In genomic region chr7:74423928-74424850, GRCm38 (mm10) we compare ENCODE assay signal across 8 mouse cellular contexts.
A peak's percentile ranks its signal among the peaks of the same experiment; 100 is the strongest.
DNase-seq lines count a peak whose midpoint lies in the region; ATAC-seq and TF ChIP-seq lines count a peak whose summit lies in the region.
"Had no signal": no experiment of that assay in that cellular context is flagged by ENCODE, and none has a peak within 500 bp of the region (broad histone marks: within the 10 kb centered on the region; RNA-seq: fewer than 3 reads in every experiment).

No protein-coding gene starts in this region.

- intact Hi-C loops in left cerebral cortex, adult 2 months (cut with DNase I): no loop called here
- intact Hi-C loops in left cerebral cortex, postnatal 25 days (cut with DNase I): no loop called here

- H3K36me3 ChIP-seq in limb, embryonic 14.5 days (ENCODE audit: control insufficient read depth, insufficient read depth, low read length): no peaks in the 10 kb centered on the region
- no peaks in the 10 kb centered on the region for H3K36me3 ChIP-seq in stomach, postnatal 0 days (ENCODE audit: control insufficient read depth, insufficient read depth, low read length)
- H3K36me3 ChIP-seq: embryonic facial prominence, embryonic 15.5 days had no signal

- DNase-seq in left cerebral cortex, adult 2 months (ENCODE audit: extremely low spot score in 1 of 2, low spot score in 2 of 2): no peak
- no peak for DNase-seq in left cerebral cortex, postnatal 25 days (ENCODE audit: low spot score in 2 of 2)
- DNase-seq in adrenal gland, postnatal 36 days: peak; percentile 15 to 24
- DNase-seq in limb, embryonic 14.5 days (ENCODE audit: low spot score): peak; percentile 49
- no peak for DNase-seq in stomach, postnatal 0 days (ENCODE audit: low spot score)
- DNase-seq in layer of hippocampus, postnatal 14 days (ENCODE audit: low spot score in 2 of 2): no peak

- TF ChIP-seq EP300 in stomach, postnatal 0 days (optimal IDR thresholded peaks at IDR 0.05): peak; percentile 50

- 0 out of 2 replicates have a peak overlapping the region, but pooled peaks have one; percentile 13 for H3K9ac ChIP-seq in limb, embryonic 14.5 days (ENCODE audit: low read depth, low read length, severe bottlenecking)
- H3K9ac ChIP-seq in stomach, postnatal 0 days (ENCODE audit: low read length): no peak overlapping the region
- H3K9ac ChIP-seq: embryonic facial prominence, embryonic 15.5 days had no signal

- 39% methylated on average over 9 of the region's 9 CpGs for WGBS in limb, embryonic 14.5 days
- 26% methylated on average over 9 of the region's 9 CpGs for WGBS in stomach, postnatal 0 days

- H3K27ac ChIP-seq in left cerebral cortex, adult 2 months: no peak overlapping the region
- H3K27ac ChIP-seq in limb, embryonic 14.5 days (replicated peaks; ENCODE audit: low read depth, low read length): 0 out of 2 replicates have a peak overlapping the region, but pooled peaks have one; percentile 45
- H3K27ac ChIP-seq in stomach, postnatal 0 days (replicated peaks): 0 out of 2 replicates have a peak overlapping the region, but pooled peaks have one; percentile 1
- H3K27ac ChIP-seq: embryonic facial prominence, embryonic 15.5 days had no signal

- peak; percentile 72 for ATAC-seq in granulocyte monocyte progenitor cell, adult 5-6 weeks (replicated peaks; ENCODE audit: poor library complexity, severe bottlenecking)
- no peak for ATAC-seq in limb, embryonic 14.5 days (ENCODE audit: low FRiP score, low read depth)
- ATAC-seq in stomach, postnatal 0 days (ENCODE audit: low FRiP score, low TSS enrichment): peak; percentile 40; the same call in 1 of the 2 replicates

- TF ChIP-seq CTCF in left cerebral cortex, adult 2 months (IDR thresholded peaks at IDR 0.05): peak; percentile 47
- peak; percentile 73 for TF ChIP-seq CTCF in stomach, postnatal 0 days (IDR thresholded peaks at IDR 0.05; ENCODE audit: low read depth)

- no peaks in the 10 kb centered on the region for H3K9me3 ChIP-seq in limb, embryonic 14.5 days (ENCODE audit: control insufficient read depth, low read length)
- H3K9me3 ChIP-seq in stomach, postnatal 0 days (ENCODE audit: control insufficient read depth, low read length): no peaks in the 10 kb centered on the region
- H3K9me3 ChIP-seq: embryonic facial prominence, embryonic 15.5 days had no signal

- H3K4me1 ChIP-seq in limb, embryonic 14.5 days (ENCODE audit: control insufficient read depth, insufficient read depth, low read length): peaks cover 27% of the 10 kb centered on the region
- H3K4me1 ChIP-seq in stomach, postnatal 0 days (replicated peaks; ENCODE audit: control insufficient read depth, insufficient read depth): peaks cover 7% of the 10 kb centered on the region; the same call in 1 of the 2 replicates

- H3K4me3 ChIP-seq in left cerebral cortex, adult 2 months: no peak overlapping the region
- no peak overlapping the region for H3K4me3 ChIP-seq in limb, embryonic 14.5 days (replicated peaks; ENCODE audit: low read length)
- no peak overlapping the region for H3K4me3 ChIP-seq in stomach, postnatal 0 days (ENCODE audit: low read depth, low read length)
- H3K4me3 ChIP-seq: embryonic facial prominence, embryonic 15.5 days had no signal

- H3K27me3 ChIP-seq in limb, embryonic 14.5 days (ENCODE audit: control insufficient read depth, insufficient read depth, low read length): no peaks in the 10 kb centered on the region
- no peaks in the 10 kb centered on the region for H3K27me3 ChIP-seq in stomach, postnatal 0 days (ENCODE audit: control insufficient read depth, insufficient read depth, low read length)
- H3K27me3 ChIP-seq: embryonic facial prominence, embryonic 15.5 days had no signal

- no peak for TF ChIP-seq POLR2A in limb, embryonic 14.5 days (IDR thresholded peaks at IDR 0.05; ENCODE audit: borderline replicate concordance, extremely low read depth, insufficient read depth, insufficient read length)

- no peak overlapping the region for H3K4me2 ChIP-seq in limb, embryonic 14.5 days (replicated peaks; ENCODE audit: low read depth, low read length, severe bottlenecking)
- H3K4me2 ChIP-seq in stomach, postnatal 0 days (replicated peaks; ENCODE audit: low read depth): no peak overlapping the region
- H3K4me2 ChIP-seq: embryonic facial prominence, embryonic 15.5 days had no signal

Comparison
In these comparisons a context has a peak if more than half of its experiments do, and no peak if none do; other contexts are left out.
1. DNase-seq: peak in adrenal gland, postnatal 36 days (2 of 2) and limb, embryonic 14.5 days (single experiment); none in left cerebral cortex, adult 2 months (0 of 2), left cerebral cortex, postnatal 25 days (0 of 2), stomach, postnatal 0 days (single experiment) and layer of hippocampus, postnatal 14 days (0 of 2).